Mouse (Mus musculus): ENCODE measurements around the gene Meis2.

Gene Meis2

DNA sequence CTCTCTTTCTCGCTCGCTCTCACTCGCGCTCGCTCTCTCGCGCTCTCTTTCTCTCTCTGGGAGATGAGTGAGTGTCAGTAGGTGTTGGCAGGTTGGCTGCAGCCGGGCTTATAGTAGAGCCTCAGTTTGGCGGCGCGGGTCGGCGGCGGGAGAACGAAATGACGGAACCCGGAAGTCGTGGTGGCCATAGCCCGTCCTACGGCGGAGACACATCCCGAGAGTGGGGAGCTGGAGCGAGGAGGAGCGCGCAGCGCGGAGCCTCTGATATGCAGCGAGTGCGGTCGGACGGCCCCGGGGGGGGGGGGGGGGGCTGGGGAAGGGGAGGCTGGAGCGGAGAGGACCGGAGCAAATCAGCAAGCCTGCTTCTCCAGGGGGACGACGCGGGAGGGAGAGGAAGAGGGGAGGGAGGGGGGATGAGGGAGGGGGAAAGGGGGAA, at the start of gene Meis2:
Gene Meis2 (minus strand): TSS at position 270 of the 436 bp plus-strand sequence.
- CTCF ChIA-PET: interaction anchor here in 1 of 4 experiments (1.7 kb wide), 1 partner anchor 210 kb away, joined by 6 read pairs; no protein-coding TSS in a partner anchor
- POLR2A ChIA-PET: interaction anchor here in 3 of 4 experiments (0.5 to 3.3 kb wide), 10 partner anchors 10 to 1999 kb away, joined by 3 to 28 read pairs (median 4); partner anchors contain the start of gene BC052040 (in 1 of the 3)

DNA sequence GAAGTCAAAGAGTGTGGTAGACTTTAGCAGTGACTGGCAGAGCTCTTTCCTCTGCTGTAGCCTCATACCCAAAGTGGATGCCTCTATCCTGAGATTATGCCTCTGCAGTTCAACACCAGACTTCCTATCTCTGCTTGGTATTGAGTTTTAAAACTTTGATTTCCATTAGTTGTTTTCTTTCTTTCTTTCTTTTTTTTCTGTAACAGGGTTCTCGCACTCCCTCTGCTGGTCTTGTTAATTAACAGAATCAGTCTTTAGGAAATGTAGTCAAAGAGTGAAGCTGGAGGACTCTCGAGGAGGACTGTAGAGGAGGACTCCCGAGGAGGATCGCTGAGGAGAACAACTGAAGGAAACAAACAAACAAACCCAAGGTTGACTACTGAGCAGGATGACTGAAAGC, 40.6 kb upstream of the Meis2 start:
- ChIA-PET POLR2A (no interaction called here), CTCF (interaction anchor here in 2 of 4 experiments (0.8 to 1.5 kb wide), 2 partner anchors 11 to 1252 kb away, joined by 3 to 4 read pairs; no protein-coding TSS in a partner anchor)

DNA sequence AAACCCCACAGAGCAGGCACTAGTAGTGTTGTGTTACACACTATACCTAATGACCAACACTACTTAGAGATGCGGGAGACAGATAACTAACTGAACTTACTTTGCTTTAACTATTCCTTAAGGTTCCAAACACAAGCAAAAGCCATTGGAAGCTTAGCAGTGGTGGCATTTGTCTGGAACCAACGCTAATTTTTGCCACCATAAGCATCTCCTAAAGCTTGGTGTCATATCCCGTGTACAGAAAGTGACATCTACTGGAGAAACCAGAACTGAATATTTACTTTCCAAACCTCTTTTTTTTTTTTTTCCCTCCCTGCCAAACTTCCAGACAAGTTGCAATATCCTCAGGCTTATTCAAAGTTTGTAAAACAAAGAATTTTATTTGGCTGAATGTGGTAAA, 39.5 kb upstream of the Meis2 start:
- POLR2A ChIA-PET: interaction anchor here in 1 of 4 experiments (0.7 kb wide), 1 partner anchor 1870 kb away, joined by 6 read pairs; no protein-coding TSS in a partner anchor
- CTCF ChIA-PET: interaction anchor here in 2 of 4 experiments (0.7 to 1.5 kb wide), 2 partner anchors 1251 to 1527 kb away, joined by 4 read pairs; no protein-coding TSS in a partner anchor

DNA sequence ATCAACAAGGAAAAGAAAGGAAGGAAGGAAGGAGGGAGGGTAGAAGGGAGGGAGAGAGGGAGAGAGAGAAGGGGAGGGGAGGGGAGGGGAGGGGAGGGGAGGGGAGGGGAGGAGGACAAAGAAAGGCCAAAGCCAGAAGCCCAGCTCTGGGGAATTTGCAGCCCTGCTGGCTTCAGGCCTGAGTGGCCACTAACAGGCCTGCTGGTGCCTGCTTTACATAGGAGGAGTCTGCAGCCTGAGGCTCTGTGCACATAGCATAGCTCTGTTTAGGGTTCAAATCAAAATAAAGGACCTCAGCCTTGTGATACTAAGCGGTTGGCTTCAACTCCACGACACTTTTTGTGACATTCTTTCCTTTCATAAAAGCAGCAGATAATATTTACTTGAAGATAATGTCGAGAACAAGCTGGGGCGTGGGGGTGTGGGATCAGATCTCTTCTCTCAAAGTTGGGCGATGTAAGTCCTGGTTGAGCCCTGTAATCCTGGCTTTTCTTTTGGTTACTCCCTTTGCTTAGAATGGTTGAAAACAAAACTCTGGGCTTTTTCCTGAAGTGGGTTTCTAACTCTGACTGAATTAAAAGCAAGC, 37.9 kb upstream of the Meis2 start:
- ChIA-PET CTCF (interaction anchor here in 2 of 4 experiments (0.7 to 1.0 kb wide), 3 partner anchors 12 to 1250 kb away, joined by 3 read pairs; no protein-coding TSS in a partner anchor), POLR2A (interaction anchor here in 1 of 4 experiments (0.7 kb wide), 1 partner anchor 61 kb away, joined by 4 read pairs; no protein-coding TSS in a partner anchor)

DNA sequence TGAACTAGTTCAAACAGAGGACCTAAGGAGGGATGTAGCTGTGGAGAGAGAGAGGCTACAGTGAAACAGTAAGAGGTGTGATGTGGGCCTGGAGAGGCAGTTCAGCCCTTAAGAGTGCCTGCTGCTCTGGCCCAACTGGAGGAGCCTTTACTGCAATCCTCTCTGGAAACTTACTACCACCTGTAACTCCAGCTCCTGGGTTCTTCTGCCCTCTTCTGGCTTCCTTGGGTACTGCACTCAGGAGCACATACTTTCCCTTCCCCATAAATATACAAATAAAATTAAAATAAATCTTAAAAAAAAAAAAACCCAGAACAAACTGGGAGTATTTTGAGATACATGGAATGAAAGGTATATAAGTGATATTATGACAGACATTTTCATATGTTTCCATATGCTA, 35.6 kb upstream of the Meis2 start:
- ChIA-PET POLR2A (no interaction called here), CTCF (interaction anchor here (0.5 to 1.3 kb wide), 5 partner anchors 8 to 245 kb away, joined by 3 to 4 read pairs (median 3); no protein-coding TSS in a partner anchor)

DNA sequence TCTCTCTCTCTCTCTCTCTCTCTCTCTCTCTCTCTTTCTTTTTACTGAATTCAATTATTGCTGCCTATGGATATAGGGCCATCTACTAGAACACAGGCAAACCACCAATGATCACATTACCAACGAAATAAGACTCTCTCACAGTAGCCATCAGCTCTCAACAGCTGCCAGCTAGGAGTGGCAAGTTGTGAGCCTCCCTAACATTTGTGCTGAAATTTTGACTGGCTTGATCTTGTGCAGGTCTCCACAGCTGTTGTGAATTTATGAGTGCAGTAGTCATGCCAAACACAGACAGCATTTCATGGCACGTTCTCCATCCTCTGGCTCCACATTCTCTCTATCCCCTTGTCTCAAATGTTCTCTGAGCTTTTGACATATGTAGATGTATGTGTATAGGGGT, 15.3 kb upstream of the Meis2 start:
- CTCF ChIA-PET: no interaction called here
- POLR2A ChIA-PET: no interaction called here

DNA sequence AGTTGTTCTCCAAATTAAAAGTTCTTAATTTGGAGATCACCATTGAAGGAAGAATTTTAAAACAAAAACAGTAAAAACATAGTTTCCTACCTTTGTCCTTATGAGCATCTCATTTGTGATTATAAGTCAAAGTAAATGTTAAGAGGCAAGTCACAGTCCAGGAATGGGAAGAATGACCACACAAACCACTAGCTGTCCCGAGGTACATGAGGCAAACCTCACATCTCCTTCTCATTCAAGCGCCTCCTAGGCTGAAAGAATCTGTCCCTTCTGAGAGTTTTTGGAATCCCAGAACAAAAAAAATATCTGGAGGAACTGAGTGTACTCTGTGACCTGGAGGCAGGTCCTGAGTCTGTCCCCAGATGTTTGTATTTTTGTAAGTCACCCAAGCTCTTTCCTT, 13.2 kb upstream of the Meis2 start:
- CTCF ChIA-PET: interaction anchor here in 1 of 4 experiments (1.3 kb wide), 1 partner anchor 223 kb away, joined by 3 read pairs; no protein-coding TSS in a partner anchor

DNA sequence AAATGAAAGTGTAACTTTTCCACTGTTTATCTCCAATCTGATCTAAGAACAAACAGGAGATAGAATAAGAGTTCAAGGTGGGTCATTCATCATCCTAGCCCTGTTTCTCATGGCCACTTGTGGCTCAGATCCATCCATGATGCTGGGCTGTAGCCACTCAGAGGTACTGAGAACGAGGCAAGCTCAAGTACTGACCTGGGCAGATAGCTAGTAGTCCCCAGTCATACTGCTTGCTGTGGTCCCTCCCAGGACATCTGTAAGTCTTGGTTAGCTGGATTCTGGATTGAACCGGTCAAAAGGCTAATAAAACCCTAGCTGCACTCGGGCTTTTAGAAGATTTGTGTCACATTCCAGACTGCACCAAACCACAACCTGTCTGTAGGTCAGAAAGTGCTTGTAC, 12.1 kb upstream of the Meis2 start:
- POLR2A ChIA-PET: no interaction called here

More for the DNA sequence above, 13.2 kb upstream of the Meis2 start:
- POLR2A ChIA-PET: interaction anchor here in 1 of 4 experiments (1.1 kb wide), 1 partner anchor 18 kb away, joined by 3 read pairs; no protein-coding TSS in a partner anchor

DNA sequence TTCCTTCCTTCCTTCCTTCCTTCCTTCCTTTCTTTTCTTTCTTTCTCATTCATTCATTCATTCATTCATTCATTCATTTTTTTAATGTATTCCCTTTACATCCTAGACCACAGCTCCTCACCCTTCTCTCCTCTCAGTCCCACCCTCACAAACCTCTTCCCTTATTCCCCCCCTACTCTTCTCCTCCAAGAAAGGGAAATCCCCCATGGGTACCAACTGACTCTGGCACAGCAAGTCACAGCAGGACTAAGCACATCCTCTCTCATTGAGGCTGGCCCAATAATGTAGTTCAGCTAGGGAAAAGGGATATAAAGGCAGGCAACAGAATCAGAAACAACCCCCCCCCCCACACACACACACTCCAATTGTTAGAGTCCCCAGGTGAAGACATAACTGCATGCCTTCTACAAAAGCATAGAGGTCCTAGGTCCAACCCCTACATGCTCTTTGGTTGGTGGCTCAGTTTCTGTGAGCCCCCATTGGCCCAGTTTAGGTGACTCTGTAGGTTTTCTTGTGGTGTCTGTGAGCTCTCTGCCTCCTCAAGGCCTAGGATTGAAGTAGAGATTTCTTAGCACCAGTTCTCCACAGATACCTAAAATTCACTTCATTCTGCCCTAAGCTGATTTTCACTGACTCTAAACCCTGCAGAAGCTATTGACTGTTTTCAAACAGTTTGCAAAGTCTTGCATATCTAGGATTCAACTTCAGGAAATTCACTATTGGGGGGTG, 11.3 kb upstream of the Meis2 start:
- POLR2A ChIA-PET: interaction anchor here in 1 of 4 experiments (0.8 kb wide), 1 partner anchor 224 kb away, joined by 3 read pairs; no protein-coding TSS in a partner anchor
- CTCF ChIA-PET: interaction anchor here in 1 of 4 experiments (0.7 to 0.8 kb wide), 2 partner anchors 19 to 710 kb away, joined by 4 to 5 read pairs; no protein-coding TSS in a partner anchor

More for the DNA sequence above, 12.1 kb upstream of the Meis2 start:
- CTCF ChIA-PET: interaction anchor here in 1 of 4 experiments (1.3 kb wide), 1 partner anchor 222 kb away, joined by 3 read pairs; no protein-coding TSS in a partner anchor

DNA sequence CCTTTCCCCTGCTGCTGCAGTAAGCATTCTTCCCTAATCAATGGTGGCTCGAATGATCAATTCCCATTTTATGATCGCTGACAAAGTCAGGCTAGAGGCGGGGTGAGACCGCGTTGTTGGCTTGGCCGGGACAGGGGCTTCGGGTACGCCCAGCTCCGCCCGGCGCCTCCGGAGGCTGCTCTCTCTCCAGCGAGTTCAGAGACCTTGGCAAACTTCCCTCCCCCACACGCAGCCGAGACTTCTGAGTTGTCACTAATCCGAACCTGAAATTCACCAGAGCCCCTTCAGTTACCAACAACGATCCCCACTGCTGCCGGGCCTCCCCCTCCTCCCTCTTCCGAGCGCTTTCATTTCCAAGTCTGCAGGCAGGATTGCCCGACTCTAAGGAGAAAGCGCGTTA, 10.3 kb upstream of the Meis2 start:
- ChIA-PET POLR2A (interaction anchor here in 2 of 4 experiments (0.8 to 1.5 kb wide), 4 partner anchors 10 to 328 kb away, joined by 3 to 5 read pairs (median 3); partner anchors contain the start of gene Meis2 (in 1 of the 2)), CTCF (interaction anchor here in 1 of 4 experiments (0.5 to 0.6 kb wide), 2 partner anchors 220 to 473 kb away, joined by 3 read pairs; no protein-coding TSS in a partner anchor)

DNA sequence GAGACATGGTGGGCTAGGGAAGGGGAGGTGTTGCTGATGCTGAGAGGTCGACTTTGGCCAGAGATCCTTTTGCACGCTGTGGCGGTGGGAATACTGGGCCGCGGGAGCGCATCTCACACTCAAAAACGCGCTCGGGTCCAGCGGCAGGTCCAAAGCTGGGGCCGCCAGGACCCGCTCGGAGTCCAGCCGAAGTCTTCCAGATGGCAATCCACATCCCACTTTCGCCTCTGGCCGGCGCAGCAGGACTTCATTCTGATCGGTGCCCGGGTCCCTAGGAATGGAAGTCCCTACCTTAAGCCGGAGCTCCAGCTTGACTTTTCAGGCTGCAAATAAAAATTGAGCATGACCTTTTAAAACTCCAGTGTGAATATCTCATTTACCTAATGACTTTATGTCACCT, 9.8 kb upstream of the Meis2 start:
- POLR2A ChIA-PET: interaction anchor here in 2 of 4 experiments (0.9 to 1.5 kb wide), 3 partner anchors 9 to 328 kb away, joined by 3 to 5 read pairs (median 3); partner anchors contain the start of gene Meis2 (in 1 of the 2)
- CTCF ChIA-PET: interaction anchor here in 1 of 4 experiments (0.6 kb wide), 1 partner anchor 220 kb away, joined by 3 read pairs; no protein-coding TSS in a partner anchor

DNA sequence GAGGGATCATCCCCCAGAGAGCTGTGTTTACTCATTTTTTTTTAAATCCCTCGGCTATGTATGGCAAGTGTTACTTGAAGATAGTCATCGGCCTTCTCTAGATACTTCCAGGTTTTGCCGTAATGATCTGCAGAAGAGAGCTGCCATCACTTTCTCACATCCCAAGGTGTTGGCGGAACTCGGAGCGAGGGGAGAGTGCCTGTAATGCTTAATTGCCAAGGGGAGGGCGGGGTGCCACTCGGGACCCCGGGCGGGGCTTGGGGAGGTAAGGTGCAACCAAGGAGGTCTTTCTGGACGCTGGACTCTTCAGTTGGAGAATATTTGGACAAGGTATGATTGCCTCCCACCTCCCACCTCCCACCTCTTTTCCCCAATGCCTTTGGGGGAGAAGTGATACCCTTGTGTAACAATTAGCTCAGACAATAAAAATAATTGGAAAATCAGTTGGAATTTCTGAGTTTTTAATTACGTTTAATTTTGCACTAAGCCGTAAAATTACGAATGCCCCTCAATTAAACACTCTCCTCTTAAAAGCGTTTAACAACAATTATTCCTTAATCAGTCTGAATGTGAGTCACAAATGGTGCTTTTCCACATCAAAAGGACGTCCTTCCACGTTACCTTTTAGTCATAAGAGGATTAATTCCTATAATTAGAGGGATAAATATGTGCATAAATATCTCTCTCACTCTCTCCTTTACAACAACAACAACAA, 9.2 kb upstream of the Meis2 start:
- POLR2A ChIA-PET: interaction anchor here in 2 of 4 experiments (1.2 to 1.5 kb wide), 2 partner anchors 13 to 14 kb away, joined by 3 to 4 read pairs; no protein-coding TSS in a partner anchor
- CTCF ChIA-PET: interaction anchor here in 3 of 4 experiments (0.6 to 1.6 kb wide), 4 partner anchors 15 to 728 kb away, joined by 3 to 6 read pairs (median 4); no protein-coding TSS in a partner anchor

DNA sequence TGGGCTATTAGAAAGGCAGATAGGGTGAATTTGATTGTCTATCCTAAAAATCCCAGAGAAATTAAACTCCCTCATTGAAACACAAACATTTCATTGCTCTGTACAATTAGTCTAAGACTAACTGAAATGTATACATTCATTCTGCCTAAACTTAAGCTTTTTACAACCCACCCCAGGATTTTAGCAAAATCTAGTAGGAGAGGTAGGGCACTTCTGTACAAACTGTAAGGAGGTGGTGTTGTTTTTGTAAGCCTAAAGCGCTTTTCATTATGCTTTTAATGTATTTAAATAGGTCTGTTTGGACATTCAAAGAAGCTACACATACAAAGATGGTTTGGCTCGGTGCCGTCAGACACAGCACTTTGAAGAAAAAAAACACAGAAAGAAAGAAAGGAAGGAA, 8.4 kb upstream of the Meis2 start:
- POLR2A ChIA-PET: interaction anchor here in 2 of 4 experiments (0.6 to 1.3 kb wide), 4 partner anchors 12 to 1770 kb away, joined by 3 to 7 read pairs (median 4); no protein-coding TSS in a partner anchor
- CTCF ChIA-PET: interaction anchor here (0.6 to 1.6 kb wide), 5 partner anchors 14 to 727 kb away, joined by 3 to 6 read pairs (median 3); no protein-coding TSS in a partner anchor

DNA sequence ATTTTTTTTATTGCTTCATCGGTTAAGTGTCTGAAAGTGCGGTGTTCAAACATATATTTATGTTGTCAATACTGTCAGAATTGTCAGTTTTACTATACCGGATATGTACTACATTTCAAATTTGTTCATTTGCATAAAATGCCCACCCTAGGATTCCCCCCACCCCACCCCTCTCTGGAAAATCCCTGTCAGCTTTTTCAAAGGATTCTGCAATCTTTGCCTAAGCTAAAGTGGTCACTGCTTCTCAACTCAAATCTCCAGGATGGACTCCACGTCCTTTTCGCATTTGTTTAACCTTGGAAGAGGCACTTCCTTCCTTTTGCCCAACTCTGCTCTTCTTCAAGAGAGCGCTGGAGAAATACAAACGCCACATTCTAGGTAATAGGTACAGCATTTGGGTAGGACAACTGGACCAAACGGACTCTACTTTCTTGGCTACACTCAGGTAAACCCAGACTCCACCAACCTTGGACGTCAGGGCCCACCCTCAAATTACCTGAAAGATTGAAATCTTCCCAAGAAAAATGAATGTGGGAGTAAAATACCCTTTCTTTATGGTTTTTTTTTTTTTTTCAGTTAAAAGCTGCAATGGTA, 7.8 kb upstream of the Meis2 start:
- CTCF ChIA-PET: interaction anchor here in 2 of 4 experiments (0.6 to 1.6 kb wide), 2 partner anchors 217 to 227 kb away, joined by 3 to 6 read pairs; no protein-coding TSS in a partner anchor
- POLR2A ChIA-PET: interaction anchor here in 2 of 4 experiments (0.6 to 1.3 kb wide), 3 partner anchors 11 to 1769 kb away, joined by 3 to 5 read pairs (median 4); no protein-coding TSS in a partner anchor

DNA sequence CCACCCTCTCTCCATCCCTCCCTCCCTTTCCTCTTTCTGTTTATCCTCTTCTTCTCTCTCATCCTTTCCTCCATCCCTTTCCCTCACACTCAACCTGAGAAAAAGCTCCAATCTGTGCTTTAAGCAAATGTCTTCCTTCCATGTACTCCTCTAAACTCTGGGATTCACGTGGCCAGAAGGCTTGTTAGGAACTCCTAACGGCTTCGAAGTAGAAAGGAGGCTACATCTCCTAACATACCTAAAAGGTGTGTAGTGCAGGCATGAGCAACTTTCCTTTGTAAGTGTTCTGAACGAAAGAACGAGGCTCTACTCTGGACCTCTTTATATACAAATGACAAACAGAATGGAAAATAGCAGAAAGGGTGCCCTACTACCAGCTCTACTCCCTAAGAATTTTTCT, 7.1 kb upstream of the Meis2 start:
- ChIA-PET CTCF (no interaction called here), POLR2A (interaction anchor here in 1 of 4 experiments (0.6 kb wide), 1 partner anchor 559 kb away, joined by 4 read pairs; no protein-coding TSS in a partner anchor)

DNA sequence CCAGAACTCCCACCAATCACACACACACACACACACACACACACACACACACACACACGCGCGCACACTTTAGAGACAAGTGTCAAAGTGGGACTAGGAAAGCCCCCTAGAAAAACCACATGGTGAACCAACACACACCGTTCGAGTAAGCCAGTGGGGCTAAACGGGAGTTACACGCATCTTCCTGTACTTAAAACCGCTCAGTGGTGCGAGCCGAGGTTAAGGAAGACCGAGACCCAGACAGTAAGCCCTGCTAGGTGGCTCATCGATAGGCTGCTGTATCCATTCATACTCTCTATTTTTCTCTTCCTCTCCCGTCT, 6.6 kb upstream of the Meis2 start:
- POLR2A ChIA-PET: interaction anchor here in 2 of 4 experiments (0.6 to 0.7 kb wide), 2 partner anchors 248 to 558 kb away, joined by 3 to 4 read pairs; no protein-coding TSS in a partner anchor
- CTCF ChIA-PET: interaction anchor here in 1 of 4 experiments (1.5 kb wide), 1 partner anchor 216 kb away, joined by 6 read pairs; no protein-coding TSS in a partner anchor

All from embryonic stem cell, embryonic (primary cell).